Mouse (Mus musculus) stomach, adult 2 months (tissue): ENCODE results near the gene Cyp2d12. TPM values are rescaled to one million over a fixed set of nuclear protein-coding genes. Genes with fewer than 3 reads are reported as not detected.

Experiments
- polyA plus RNA-seq: library from polyadenylated mRNA; depleted of rRNA; stranded (reverse); fragments of >200 nt; gene quantifications from 2 replicates; pipeline ENCODE4 v1.2.3, GENCODE M21; 2012; rRNA removed

The Cyp2d12 gene
- polyA plus RNA-seq, result not detected in 2 replicates

DNA sequence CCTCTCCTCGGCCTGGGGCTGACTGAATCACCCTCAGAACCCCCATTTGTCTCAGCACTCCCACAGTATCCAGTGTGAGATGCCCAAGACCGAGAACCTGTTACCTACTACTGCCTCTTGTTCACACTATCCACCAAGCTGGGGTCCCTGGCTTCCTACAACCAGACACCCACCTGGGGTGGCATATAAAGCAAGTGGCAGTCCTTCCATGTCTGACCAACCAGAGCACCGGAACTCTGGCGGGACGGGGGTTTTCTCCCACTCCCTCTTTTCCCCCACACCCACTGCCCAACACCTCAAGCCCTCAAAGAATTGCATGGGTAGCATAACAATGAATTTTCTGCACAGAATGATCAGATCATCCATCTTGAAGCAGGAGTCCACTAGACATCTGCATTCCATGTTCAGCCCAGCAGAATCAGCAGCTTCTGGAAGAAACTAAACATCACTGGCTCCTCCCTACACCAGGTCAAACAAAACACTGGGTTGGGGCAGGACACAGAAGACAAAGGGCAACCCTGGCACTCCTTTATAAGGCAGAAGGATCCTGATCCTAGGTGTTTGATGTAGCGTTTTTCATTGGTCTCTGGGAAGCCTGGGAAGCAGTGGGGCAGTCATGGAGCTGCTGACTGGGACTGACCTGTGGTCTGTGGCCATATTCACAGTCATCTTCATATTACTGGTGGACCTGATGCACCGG, at the start of gene Cyp2d12:
TSS of gene Cyp2d12 (plus strand) at position 542 of the 700 bp plus-strand sequence.

Other genes starting within 250 kb of the Cyp2d12 start
- 163 and 182 TPM in 2 replicates for gene Naga, start 216.1 kb upstream of the Cyp2d12 start, polyA plus RNA-seq
- 0.39 and 0.60 TPM in 2 replicates for gene Pheta2, start 216.1 kb upstream of the Cyp2d12 start, polyA plus RNA-seq
- gene Smdt1, start 216.1 kb upstream of the Cyp2d12 start, polyA plus RNA-seq, result 131 and 168 TPM in 2 replicates
- gene Ndufa6, start 200.8 kb upstream of the Cyp2d12 start, polyA plus RNA-seq, result 81.5 and 107 TPM in 2 replicates
- gene Cyp2d22, start 174.8 kb upstream of the Cyp2d12 start, polyA plus RNA-seq, result 8.1 and 12.2 TPM in 2 replicates
- not detected in 2 replicates for gene Cyp2d11, start 161.1 kb upstream of the Cyp2d12 start, polyA plus RNA-seq
- 1.2 and 2.6 TPM in 2 replicates for gene Cyp2d10, start 147.9 kb upstream of the Cyp2d12 start, polyA plus RNA-seq
- gene Cyp2d9, start 121.6 kb upstream of the Cyp2d12 start, polyA plus RNA-seq, result 0.08 and 0.98 TPM in 2 replicates
- 0.25 and 0.90 TPM in 2 replicates for gene Cyp2d34, start 65.9 kb downstream of the Cyp2d12 start, polyA plus RNA-seq
- gene Cyp2d40, start 209.1 kb downstream of the Cyp2d12 start, polyA plus RNA-seq, result not detected in 2 replicates
- 2.2 and 2.8 TPM in 2 replicates for gene Cyp2d26, start 239.2 kb downstream of the Cyp2d12 start, polyA plus RNA-seq